Mouse (Mus musculus): Measurements from ENCODE around the gene Olfr3. TPM values are rescaled to one million over a fixed set of nuclear protein-coding genes. Genes with fewer than 3 reads are reported as not detected.

Olfr3 gene
- polyA plus RNA-seq (2015; fragmentation: Nextera tagmentation; extraction: Ambion mirVana) = not detected in 2 replicates

- Histone ChIP-seq H3K27ac (no peak within 1 kb of the TSS), H3K4me2 (no peak within 1 kb of the TSS), H3K4me1 (replicated peaks) (no peaks in the 10 kb centered on the region), H3K27me3 (no peaks in the 10 kb centered on the region), H3K9ac (no peak within 1 kb of the TSS), H3K9me3 (peaks cover 29% of the 10 kb centered on the region), H3K36me3 (no peaks in the 10 kb centered on the region), H3K4me3 (no peak within 1 kb of the TSS)
- 78% methylated on average over 1 of the region's 1 CpGs for WGBS
- no peak for ATAC-seq (ENCODE audit: low FRiP score)
These were observed at the start of gene Olfr3 for GRCm38 (mm10) chr2:36816932-36817331. Gene Olfr3, minus strand, starts transcription at chr2:36817032.

- Histone ChIP-seq H3K27ac (no peak within 1 kb of the TSS), H3K36me3 (no peaks in the 10 kb centered on the region), H3K9ac (no peak within 1 kb of the TSS), H3K9me3 (peaks cover 16% of the 10 kb centered on the region; the same call in 1 of the 2 replicates), H3K4me1 (replicated peaks) (no peaks in the 10 kb centered on the region), H3K27me3 (no peaks in the 10 kb centered on the region), H3K4me2 (no peak within 1 kb of the TSS), H3K4me3 (no peak within 1 kb of the TSS)
- WGBS = 88% methylated on average over 1 of the region's 1 CpGs
- ATAC-seq (ENCODE audit: low FRiP score) = no peak
These were observed 45.7 kb upstream of the Olfr3 start, which contains the start of gene Olfr351 for GRCm38 (mm10) chr2:36862560-36862959. Gene Olfr351, minus strand, starts transcription at chr2:36862660.

- no peak for ATAC-seq (ENCODE audit: low FRiP score)
- H3K27me3 ChIP-seq = no peaks in the 10 kb centered on the region
- WGBS = 83% methylated on average over 1 of the region's 1 CpGs
These were observed 29.2 kb upstream of the Olfr3 start, which contains the start of gene Olfr350 for GRCm38 (mm10) chr2:36846010-36846409. Gene Olfr350, plus strand, starts transcription at chr2:36846310.

GRCm38 (mm10) chr2:36790238-36790637 lies 26.6 kb downstream of the Olfr3 start, which contains the start of gene Olfr50:
Gene Olfr50, plus strand, starts transcription at chr2:36790538.
- H3K27me3 ChIP-seq = no peaks in the 10 kb centered on the region
- H3K36me3 ChIP-seq = no peaks in the 10 kb centered on the region
- H3K9ac ChIP-seq = no peak within 1 kb of the TSS
- no peak within 1 kb of the TSS for H3K4me2 ChIP-seq
- H3K4me1 ChIP-seq (replicated peaks) = no peaks in the 10 kb centered on the region
- WGBS = 87% methylated on average over 2 of the region's 2 CpGs
- no peak within 1 kb of the TSS for H3K4me3 ChIP-seq
- ATAC-seq (ENCODE audit: low FRiP score) = no peak
- H3K27ac ChIP-seq = no peak within 1 kb of the TSS
- peaks cover 35% of the 10 kb centered on the region; the same call in 1 of the 2 replicates for H3K9me3 ChIP-seq

More at GRCm38 (mm10) chr2:36846010-36846409, 29.2 kb upstream of the Olfr3 start, which contains the start of gene Olfr350:
- Histone ChIP-seq H3K4me2 (no peak within 1 kb of the TSS), H3K27ac (no peak within 1 kb of the TSS), H3K36me3 (no peaks in the 10 kb centered on the region), H3K4me1 (replicated peaks) (no peaks in the 10 kb centered on the region), H3K9ac (no peak within 1 kb of the TSS), H3K9me3 (peaks cover 22% of the 10 kb centered on the region; the same call in 1 of the 2 replicates), H3K4me3 (no peak within 1 kb of the TSS)

- Histone ChIP-seq H3K36me3 (no peaks in the 10 kb centered on the region), H3K4me1 (replicated peaks) (no peaks in the 10 kb centered on the region), H3K9me3 (peaks cover 20% of the 10 kb centered on the region; the same call in 1 of the 2 replicates), H3K27ac (no peak within 1 kb of the TSS), H3K4me3 (no peak within 1 kb of the TSS), H3K9ac (no peak within 1 kb of the TSS), H3K4me2 (no peak within 1 kb of the TSS), H3K27me3 (no peaks in the 10 kb centered on the region)
- 71% methylated on average over 2 of the region's 2 CpGs for WGBS
- ATAC-seq (ENCODE audit: low FRiP score) = no peak
These were observed 32.9 kb downstream of the Olfr3 start, which contains the start of gene Olfr348 for GRCm38 (mm10) chr2:36783976-36784375. Gene Olfr348, plus strand, starts transcription at chr2:36784276.

Other genes with a start within 250 kb of the Olfr3 start
- gene Olfr345, start 177.0 kb downstream of the Olfr3 start, polyA plus RNA-seq (2015; fragmentation: Nextera tagmentation; extraction: Ambion mirVana) = not detected in 2 replicates
- gene Olfr346, start 131.2 kb downstream of the Olfr3 start, polyA plus RNA-seq (2015; fragmentation: Nextera tagmentation; extraction: Ambion mirVana) = not detected in 2 replicates
- not detected in 2 replicates for gene Olfr347, start 85.1 kb downstream of the Olfr3 start, polyA plus RNA-seq (2015; fragmentation: Nextera tagmentation; extraction: Ambion mirVana)
- gene Olfr348, start 32.8 kb downstream of the Olfr3 start, polyA plus RNA-seq (2015; fragmentation: Nextera tagmentation; extraction: Ambion mirVana) = not detected in 2 replicates
- gene Olfr50, start 26.5 kb downstream of the Olfr3 start, polyA plus RNA-seq (2015; fragmentation: Nextera tagmentation; extraction: Ambion mirVana) = not detected in 2 replicates
- gene Olfr350, start 29.3 kb upstream of the Olfr3 start, polyA plus RNA-seq (2015; fragmentation: Nextera tagmentation; extraction: Ambion mirVana) = not detected in 2 replicates
- not detected in 2 replicates for gene Olfr351, start 45.6 kb upstream of the Olfr3 start, polyA plus RNA-seq (2015; fragmentation: Nextera tagmentation; extraction: Ambion mirVana)
- gene Olfr352, start 51.4 kb upstream of the Olfr3 start, polyA plus RNA-seq (2015; fragmentation: Nextera tagmentation; extraction: Ambion mirVana) = not detected in 2 replicates
- not detected in 2 replicates for gene Olfr353, start 75.9 kb upstream of the Olfr3 start, polyA plus RNA-seq (2015; fragmentation: Nextera tagmentation; extraction: Ambion mirVana)
- gene Olfr354, start 88.6 kb upstream of the Olfr3 start, polyA plus RNA-seq (2015; fragmentation: Nextera tagmentation; extraction: Ambion mirVana) = not detected in 2 replicates
- gene Olfr355, start 111.9 kb upstream of the Olfr3 start, polyA plus RNA-seq (2015; fragmentation: Nextera tagmentation; extraction: Ambion mirVana) = not detected in 2 replicates
- gene Olfr356, start 120.1 kb upstream of the Olfr3 start, polyA plus RNA-seq (2015; fragmentation: Nextera tagmentation; extraction: Ambion mirVana) = not detected in 2 replicates
- gene Olfr357, start 176.8 kb upstream of the Olfr3 start, polyA plus RNA-seq (2015; fragmentation: Nextera tagmentation; extraction: Ambion mirVana) = not detected in 2 replicates
- not detected in 2 replicates for gene Olfr358, start 192.3 kb upstream of the Olfr3 start, polyA plus RNA-seq (2015; fragmentation: Nextera tagmentation; extraction: Ambion mirVana)
- not detected in 2 replicates for gene Olfr360, start 248.7 kb upstream of the Olfr3 start, polyA plus RNA-seq (2015; fragmentation: Nextera tagmentation; extraction: Ambion mirVana)

All from hindbrain, embryonic 13.5 days (tissue).